Mouse (Mus musculus) forebrain, embryonic 13.5 days (tissue): Measurements from ENCODE around the gene Gm4559. TPM values are rescaled to one million over a fixed set of nuclear protein-coding genes. Genes with fewer than 3 reads are reported as not detected.
"Not testable (repeated sequence)": the region's sequence is repeated elsewhere in the genome, so short reads cannot be mapped to it uniquely, and the experiment has no call there.

ENCODE experiments used
- ATAC-seq: fragments of 200-750 bp; cut with Nextera tagmentation; 2 replicates; pipeline ENCODE4 v1.8.0; 2017
- H3K27ac ChIP-seq: fragments of 300-500 bp; sonication (generic); 2 replicates; pipeline ENCODE4 v1.5.1; 2015; ENCODE audit warnings: inconsistent platforms, mild to moderate bottlenecking, moderate library complexity
- H3K27me3 ChIP-seq: fragments of 300-500 bp; sonication (generic); 2 replicates; pipeline ENCODE4 v1.6.1; 2015; ENCODE audit warnings: mild to moderate bottlenecking, inconsistent platforms
- H3K36me3 ChIP-seq: fragments of 300-500 bp; sonication (generic); 2 replicates; pipeline ENCODE4 v1.6.1; 2015; ENCODE audit warnings: mild to moderate bottlenecking, inconsistent platforms; ENCODE audit not compliant: poor library complexity, severe bottlenecking
- H3K4me1 ChIP-seq: fragments of 300-500 bp; sonication (generic); 2 replicates; pipeline ENCODE4 v1.6.1; 2015; ENCODE audit warnings: inconsistent platforms
- H3K4me2 ChIP-seq: fragments of 300-500 bp; sonication (generic); 2 replicates; pipeline ENCODE4 v1.6.1; 2015; ENCODE audit warnings: inconsistent platforms, mild to moderate bottlenecking, moderate library complexity
- H3K4me3 ChIP-seq: fragments of 300-500 bp; sonication (generic); 2 replicates; pipeline ENCODE4 v1.5.1; 2015; ENCODE audit warnings: mild to moderate bottlenecking, inconsistent platforms
- H3K9ac ChIP-seq: fragments of 300-500 bp; sonication (generic); 2 replicates; pipeline ENCODE4 v1.6.1; 2015; ENCODE audit warnings: mild to moderate bottlenecking, inconsistent platforms
- H3K9me3 ChIP-seq: fragments of 300-500 bp; sonication (generic); replicated peaks from 2 replicates; pipeline ENCODE4 v1.6.1; 2016; ENCODE audit warnings: inconsistent platforms
- WGBS: fragments of 180-500 bp; shearing (Covaris S2); methylation state at CpG from one replicate; pipeline ENCODE4 v1.1.7; 2015; 5-methylcytosine and 5-hydroxymethylcytosine counted together
- polyA plus RNA-seq: library from polyadenylated mRNA; unstranded; fragments of >200 nt; fragmentation: Nextera tagmentation; extraction: Ambion mirVana; gene quantifications from 2 replicates; pipeline ENCODE4 v1.2.1, GENCODE M21; 2015

Gene Gm4559
- polyA plus RNA-seq, 1 experiment from 2014 or later = not detected

DNA sequence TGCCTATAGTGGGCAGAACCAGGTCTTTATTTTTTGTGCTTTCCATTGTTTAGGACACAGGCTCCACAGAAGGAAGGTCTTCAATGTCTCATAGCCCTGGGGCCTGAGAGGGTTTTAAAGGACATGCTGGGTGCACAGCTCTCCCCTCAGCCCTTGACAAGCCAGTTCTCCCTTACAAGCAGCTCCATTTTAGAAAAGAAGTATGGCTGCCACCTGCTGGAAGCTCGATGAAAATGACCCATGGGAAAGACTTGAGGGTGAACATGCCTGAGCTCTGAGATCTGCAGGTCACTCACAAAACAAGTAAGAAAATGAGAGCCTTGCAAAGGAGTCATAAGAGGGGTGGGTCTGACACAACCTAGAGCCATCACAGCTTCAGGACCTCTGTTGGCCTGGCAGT is 24.3 kb downstream of the Gm4559 start:
- H3K4me1 ChIP-seq = no peaks in the 10 kb centered on the region
- ATAC-seq = no peak
- H3K9me3 ChIP-seq = no peaks in the 10 kb centered on the region
- H3K4me2 ChIP-seq = no peak overlapping the region
- H3K4me3 ChIP-seq = no peak overlapping the region
- H3K9ac ChIP-seq = no peak overlapping the region
- H3K27ac ChIP-seq = no peak overlapping the region
- WGBS = 0% methylated on average over 1 of the region's 1 CpGs
- H3K36me3 ChIP-seq = no peaks in the 10 kb centered on the region
- peaks cover 8% of the 10 kb centered on the region for H3K27me3 ChIP-seq

DNA sequence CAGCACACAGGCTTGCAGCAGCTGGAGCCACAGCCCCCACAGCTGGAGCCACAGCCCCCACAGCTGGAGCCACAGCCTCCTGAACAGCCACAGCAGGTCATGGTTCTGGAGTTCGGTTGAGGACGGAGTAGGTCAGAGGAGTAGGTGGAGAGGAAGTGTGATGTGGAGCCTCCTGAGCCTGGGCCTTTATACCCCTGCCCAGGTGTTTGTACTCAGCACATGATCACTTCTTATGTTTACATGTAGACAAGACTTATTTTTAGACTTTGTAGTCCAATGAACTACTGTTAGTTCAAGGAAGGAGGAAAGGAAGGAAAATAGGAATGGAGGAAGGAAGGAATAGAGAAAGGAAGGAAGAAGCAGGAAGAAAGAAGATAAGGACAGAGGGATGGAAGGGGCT is 33.2 kb downstream of the Gm4559 start, which contains the start of gene Gm40460:
Gene Gm40460 (minus strand): TSS at position 101 of the 400 bp plus-strand sequence.
- Histone ChIP-seq H3K4me2 (no peak within 1 kb of the TSS), H3K27me3 (no peaks in the 10 kb centered on the region), H3K9me3 (peaks cover 3% of the 10 kb centered on the region; the same call in 1 of the 2 replicates), H3K9ac (no peak within 1 kb of the TSS), H3K27ac (no peak within 1 kb of the TSS), H3K36me3 (no peaks in the 10 kb centered on the region), H3K4me1 (no peaks in the 10 kb centered on the region), H3K4me3 (no peak within 1 kb of the TSS)
- no peak for ATAC-seq
- 48% methylated on average over 2 of the region's 2 CpGs for WGBS

DNA sequence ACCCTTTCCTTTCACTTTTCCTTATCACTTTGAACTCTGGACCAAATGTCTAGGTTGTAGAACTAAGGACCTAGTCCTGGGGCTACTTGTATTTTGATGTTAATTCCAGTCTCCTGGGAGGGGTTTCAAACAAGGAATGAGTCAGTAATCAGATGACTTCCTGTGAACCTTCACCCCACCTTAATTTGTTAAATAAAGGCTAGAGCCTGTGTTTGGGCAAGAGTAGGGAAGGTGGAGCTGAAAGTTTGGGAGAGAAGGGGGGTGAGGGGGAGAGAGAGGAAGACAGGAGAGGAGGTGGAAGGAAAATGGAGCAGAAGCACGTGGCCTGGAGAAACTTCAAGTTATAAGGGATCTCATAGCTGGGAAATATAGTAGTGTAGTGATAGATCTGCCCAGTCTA is 42.6 kb downstream of the Gm4559 start:
- H3K27me3 ChIP-seq = no peaks in the 10 kb centered on the region
- H3K4me1 ChIP-seq = no peaks in the 10 kb centered on the region
- no peak overlapping the region for H3K9ac ChIP-seq
- H3K27ac ChIP-seq = no peak overlapping the region
- no peak for ATAC-seq
- 17% methylated on average over 1 of the region's 1 CpGs for WGBS
- H3K4me3 ChIP-seq = no peak overlapping the region
- peaks cover 13% of the 10 kb centered on the region; the same call in 1 of the 2 replicates for H3K9me3 ChIP-seq
- no peak overlapping the region for H3K4me2 ChIP-seq
- H3K36me3 ChIP-seq = no peaks in the 10 kb centered on the region

DNA sequence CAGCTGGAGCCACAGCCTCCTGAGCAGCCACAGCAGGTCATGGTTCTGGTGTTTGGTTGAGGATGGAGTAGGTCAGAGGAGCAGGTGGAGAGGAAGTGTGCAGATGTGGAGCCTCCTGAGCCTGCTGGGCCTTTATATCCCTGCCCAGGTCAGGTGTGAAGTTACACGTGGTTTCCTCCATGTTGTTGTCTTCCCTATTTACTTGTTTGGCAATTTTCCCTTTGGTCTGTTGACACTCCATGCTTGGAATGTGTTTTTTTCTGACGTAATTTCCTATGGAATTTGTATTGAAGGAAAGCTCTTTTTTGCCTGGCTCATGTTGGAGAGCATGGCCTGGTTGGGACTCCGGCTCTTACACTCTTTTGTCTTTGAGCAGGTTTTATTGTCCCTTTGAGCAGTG is 44.3 kb downstream of the Gm4559 start, which contains the start of gene Krtap5-5:
Gene Krtap5-5 (minus strand): TSS at position 101 of the 400 bp plus-strand sequence.
- not testable (repeated sequence) for ATAC-seq, H3K27ac ChIP-seq, H3K4me1 ChIP-seq, H3K4me3 ChIP-seq, H3K36me3 ChIP-seq, H3K9me3 ChIP-seq, H3K27me3 ChIP-seq, H3K4me2 ChIP-seq, H3K9ac ChIP-seq
- 53% methylated on average over 3 of the region's 3 CpGs for WGBS

DNA sequence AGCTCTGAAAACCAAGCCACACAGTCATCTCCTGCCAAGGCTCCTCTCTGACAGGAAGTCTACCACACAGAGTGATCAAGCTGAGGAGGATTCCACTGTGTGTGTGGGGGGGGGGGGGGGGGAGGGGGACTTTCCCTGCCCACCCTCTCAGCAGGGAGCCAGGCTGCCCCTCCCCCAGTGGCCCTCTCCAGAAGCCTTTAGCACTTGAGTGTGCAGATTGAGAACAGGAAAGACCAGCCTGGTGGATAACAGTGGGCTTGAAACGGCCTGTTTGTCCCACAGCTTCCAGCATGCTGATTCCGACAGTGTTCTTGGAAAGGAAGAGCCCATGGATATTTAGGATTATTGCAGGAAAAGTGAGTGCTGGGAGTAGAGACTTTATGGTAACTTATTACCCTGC is 49.6 kb downstream of the Gm4559 start:
- Histone ChIP-seq H3K36me3 (no peaks in the 10 kb centered on the region), H3K9ac (no peak overlapping the region), H3K9me3 (no peaks in the 10 kb centered on the region), H3K4me3 (no peak overlapping the region), H3K27ac (no peak overlapping the region), H3K4me1 (no peaks in the 10 kb centered on the region), H3K4me2 (no peak overlapping the region), H3K27me3 (no peaks in the 10 kb centered on the region)
- 57% methylated on average over 2 of the region's 2 CpGs for WGBS
- ATAC-seq = no peak

Other genes starting within 250 kb of the Gm4559 start
- gene Mob2, start 213.3 kb downstream of the Gm4559 start, polyA plus RNA-seq = 51.0 and 58.1 TPM in 2 replicates
- gene Dusp8, start 178.5 kb downstream of the Gm4559 start, polyA plus RNA-seq = 44.1 and 55.6 TPM in 2 replicates
- gene Gm45618, start 153.6 kb downstream of the Gm4559 start, polyA plus RNA-seq = not detected in 2 replicates
- not detected in 2 replicates for gene Gm39115, start 138.3 kb downstream of the Gm4559 start, polyA plus RNA-seq
- not detected in 2 replicates for gene Gm45337, start 129.8 kb downstream of the Gm4559 start, polyA plus RNA-seq
- not detected in 2 replicates for gene Gm29735, start 117.2 kb downstream of the Gm4559 start, polyA plus RNA-seq
- gene Gm4553, start 108.6 kb downstream of the Gm4559 start, polyA plus RNA-seq = not detected in 2 replicates
- gene Krtap5-2, start 98.4 kb downstream of the Gm4559 start, polyA plus RNA-seq = not detected in 2 replicates
- not detected in 2 replicates for gene Gm10153, start 84.0 kb downstream of the Gm4559 start, polyA plus RNA-seq
- gene Krtap5-3, start 73.0 kb downstream of the Gm4559 start, polyA plus RNA-seq = not detected in 2 replicates
- gene Gm7579, start 62.5 kb downstream of the Gm4559 start, polyA plus RNA-seq = not detected in 2 replicates
- not detected in 2 replicates for gene Krtap5-5, start 44.4 kb downstream of the Gm4559 start, polyA plus RNA-seq
- not detected in 2 replicates for gene Gm40460, start 33.3 kb downstream of the Gm4559 start, polyA plus RNA-seq
- gene Gm2431, start 16.0 kb downstream of the Gm4559 start, polyA plus RNA-seq = not detected in 2 replicates
- not detected in 2 replicates for gene Krtap5-1, start 22.8 kb upstream of the Gm4559 start, polyA plus RNA-seq
- gene Krtap5-4, start 29.2 kb upstream of the Gm4559 start, polyA plus RNA-seq = not detected in 2 replicates
- 0.96 and 1.1 TPM in 2 replicates for gene Ifitm10, start 99.4 kb upstream of the Gm4559 start, polyA plus RNA-seq
- 1.5 TPM in 1 of 2 replicates, not detected in the other for gene Gm49369, start 108.3 kb upstream of the Gm4559 start, polyA plus RNA-seq
- 145 and 166 TPM in 2 replicates for gene Ctsd, start 113.7 kb upstream of the Gm4559 start, polyA plus RNA-seq
- gene Syt8, start 160.5 kb upstream of the Gm4559 start, polyA plus RNA-seq = not detected in 2 replicates
- 0.61 TPM in 1 of 2 replicates, not detected in the other for gene Tnni2, start 167.4 kb upstream of the Gm4559 start, polyA plus RNA-seq
- gene Lsp1, start 186.4 kb upstream of the Gm4559 start, polyA plus RNA-seq = 4.2 TPM in 2 replicates
- 0.28 and 0.77 TPM in 2 replicates for gene Tnnt3, start 224.5 kb upstream of the Gm4559 start, polyA plus RNA-seq